Mouse (Mus musculus): ENCODE measurements at regions not wholly inside any gene's neighbourhood (a gene's known extent, or its start where the extent isn't known, plus 50 kb on each side); places are given as distances from the start of the nearest gene placed in this dataset.

DNA sequence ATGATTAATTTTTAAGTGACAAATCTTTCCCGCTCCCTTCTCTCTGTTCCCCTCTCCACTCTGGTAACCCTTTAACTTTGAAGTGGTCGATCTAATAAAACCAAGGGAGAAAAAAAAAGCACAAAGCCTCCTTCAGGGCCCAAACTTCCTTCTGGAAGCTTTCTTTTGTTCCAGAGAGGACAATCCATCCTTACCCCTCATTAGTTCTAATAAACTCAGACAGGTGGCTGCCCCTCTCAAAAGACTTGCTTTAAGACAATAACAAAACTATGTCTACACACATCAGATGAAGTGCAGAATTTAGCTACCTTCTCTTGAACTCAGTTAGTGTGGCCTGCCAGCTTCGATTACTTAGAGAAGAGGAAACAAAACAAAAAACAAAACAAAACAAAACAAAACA lies 94.6 kb upstream of the Fat1 start:
- Histone ChIP-seq H3K4me2 (replicated peaks) (no peak overlapping the region), H3K4me3 (replicated peaks; ENCODE audit: low read length) (no peak overlapping the region), H3K9ac (no peak overlapping the region), H3K9me3 (ENCODE audit: control insufficient read depth, low read length) (no peaks in the 10 kb centered on the region), H3K27me3 (ENCODE audit: control insufficient read depth, insufficient read depth, low read length) (no peaks in the 10 kb centered on the region), H3K36me3 (replicated peaks; ENCODE audit: control insufficient read depth, insufficient read depth) (no peaks in the 10 kb centered on the region), H3K4me1 (replicated peaks; ENCODE audit: control insufficient read depth, insufficient read depth, low read length) (peaks cover 5% of the 10 kb centered on the region; the same call in 1 of the 2 replicates), H3K27ac (no peak overlapping the region)
- 38% methylated on average over 3 of the region's 3 CpGs for WGBS
- ATAC-seq (ENCODE audit: low FRiP score) (no peak), DNase-seq (ENCODE audit: low spot score) (no peak)

DNA sequence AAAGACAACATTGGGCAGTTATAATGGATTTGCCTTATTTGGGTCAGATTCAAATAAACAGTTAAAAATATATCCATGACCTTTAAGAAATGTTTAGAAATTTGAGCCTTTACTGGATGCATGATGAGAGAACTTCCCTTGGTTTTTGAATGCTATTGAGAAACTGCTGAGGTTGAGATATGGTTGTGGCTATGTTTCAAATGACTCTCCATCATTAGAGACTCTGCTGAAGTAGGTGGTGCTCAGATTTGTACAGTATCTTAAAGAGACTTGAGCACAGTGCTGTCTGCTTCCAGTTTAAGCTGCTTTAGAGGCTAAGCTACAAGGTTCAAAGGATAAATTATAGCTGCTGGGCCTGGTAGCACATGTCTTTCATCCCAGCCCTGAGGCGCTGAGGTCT lies 90.9 kb upstream of the Fat1 start:
- H3K9ac ChIP-seq = no peak overlapping the region
- DNase-seq (ENCODE audit: low spot score) = no peak
- peaks cover 4% of the 10 kb centered on the region; the same call in 1 of the 2 replicates for H3K4me1 ChIP-seq (replicated peaks; ENCODE audit: control insufficient read depth, insufficient read depth, low read length)
- no peak overlapping the region for H3K27ac ChIP-seq
- 93% methylated on average over 1 of the region's 1 CpGs for WGBS
- H3K27me3 ChIP-seq (ENCODE audit: control insufficient read depth, insufficient read depth, low read length) = no peaks in the 10 kb centered on the region
- no peak overlapping the region for H3K4me2 ChIP-seq (replicated peaks)
- H3K36me3 ChIP-seq (replicated peaks; ENCODE audit: control insufficient read depth, insufficient read depth) = no peaks in the 10 kb centered on the region
- H3K9me3 ChIP-seq (ENCODE audit: control insufficient read depth, low read length) = no peaks in the 10 kb centered on the region
- no peak for ATAC-seq (ENCODE audit: low FRiP score)
- H3K4me3 ChIP-seq (replicated peaks; ENCODE audit: low read length) = no peak overlapping the region

DNA sequence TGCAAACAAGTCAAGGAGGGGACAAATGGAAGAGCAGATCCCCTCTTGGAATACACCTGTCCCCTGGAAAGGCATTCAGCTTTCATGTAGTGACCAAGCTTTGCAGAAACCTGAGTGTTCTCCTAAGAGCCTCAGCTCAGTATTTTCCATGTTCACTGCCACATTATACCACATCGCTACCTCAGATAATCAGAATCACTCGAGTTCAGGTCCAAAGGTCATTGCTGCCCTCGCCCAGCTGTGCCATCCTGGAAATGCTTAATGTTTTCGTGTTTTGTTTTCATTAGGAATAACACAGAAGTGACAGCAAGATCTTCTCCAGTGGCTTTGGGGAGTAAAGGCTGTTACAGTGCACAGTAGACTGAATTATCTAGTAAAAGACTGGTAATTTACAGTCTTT lies 83.0 kb upstream of the Fat1 start:
- 79% methylated on average over 4 of the region's 4 CpGs for WGBS
- no peak for ATAC-seq (ENCODE audit: low FRiP score)

DNA sequence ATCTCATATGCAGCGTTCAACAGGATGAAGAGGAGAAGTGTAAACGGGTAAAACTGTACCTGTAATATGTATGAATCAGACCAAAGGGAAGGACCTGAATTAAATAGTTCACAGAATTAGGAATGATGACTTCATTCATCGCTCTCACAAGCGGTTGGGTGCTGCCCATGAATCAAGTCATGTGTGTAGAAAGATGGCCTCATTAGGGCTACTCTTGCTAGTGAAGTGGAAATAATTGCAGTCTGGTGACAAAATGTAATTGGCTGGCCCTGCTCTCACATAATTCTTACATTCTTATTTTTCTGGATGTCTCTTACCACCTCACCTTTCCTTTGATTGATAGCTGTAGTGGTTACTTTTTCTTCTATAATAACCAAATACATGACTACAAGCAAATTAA lies 80.1 kb upstream of the Fat1 start:
- 85% methylated on average over 4 of the region's 4 CpGs for WGBS
- ATAC-seq (ENCODE audit: low FRiP score) (no peak), DNase-seq (ENCODE audit: low spot score) (no peak)
- no peaks in the 10 kb centered on the region for H3K36me3 ChIP-seq (replicated peaks; ENCODE audit: control insufficient read depth, insufficient read depth)
- no peaks in the 10 kb centered on the region for H3K9me3 ChIP-seq (ENCODE audit: control insufficient read depth, low read length)
- H3K4me3 ChIP-seq (replicated peaks; ENCODE audit: low read length) = no peak overlapping the region
- no peak overlapping the region for H3K9ac ChIP-seq
- H3K27me3 ChIP-seq (ENCODE audit: control insufficient read depth, insufficient read depth, low read length) = no peaks in the 10 kb centered on the region
- H3K4me2 ChIP-seq (replicated peaks) = no peak overlapping the region
- no peak overlapping the region for H3K27ac ChIP-seq
- H3K4me1 ChIP-seq (replicated peaks; ENCODE audit: control insufficient read depth, insufficient read depth, low read length) = no peaks in the 10 kb centered on the region

More for the DNA sequence above, 83.0 kb upstream of the Fat1 start:
- Histone ChIP-seq H3K9ac (no peak overlapping the region), H3K36me3 (replicated peaks; ENCODE audit: control insufficient read depth, insufficient read depth) (no peaks in the 10 kb centered on the region), H3K9me3 (ENCODE audit: control insufficient read depth, low read length) (no peaks in the 10 kb centered on the region), H3K4me2 (replicated peaks) (no peak overlapping the region), H3K4me1 (replicated peaks; ENCODE audit: control insufficient read depth, insufficient read depth, low read length) (no peaks in the 10 kb centered on the region), H3K27ac (no peak overlapping the region), H3K27me3 (ENCODE audit: control insufficient read depth, insufficient read depth, low read length) (no peaks in the 10 kb centered on the region), H3K4me3 (replicated peaks; ENCODE audit: low read length) (no peak overlapping the region)
- DNase-seq (ENCODE audit: low spot score) = no peak

DNA sequence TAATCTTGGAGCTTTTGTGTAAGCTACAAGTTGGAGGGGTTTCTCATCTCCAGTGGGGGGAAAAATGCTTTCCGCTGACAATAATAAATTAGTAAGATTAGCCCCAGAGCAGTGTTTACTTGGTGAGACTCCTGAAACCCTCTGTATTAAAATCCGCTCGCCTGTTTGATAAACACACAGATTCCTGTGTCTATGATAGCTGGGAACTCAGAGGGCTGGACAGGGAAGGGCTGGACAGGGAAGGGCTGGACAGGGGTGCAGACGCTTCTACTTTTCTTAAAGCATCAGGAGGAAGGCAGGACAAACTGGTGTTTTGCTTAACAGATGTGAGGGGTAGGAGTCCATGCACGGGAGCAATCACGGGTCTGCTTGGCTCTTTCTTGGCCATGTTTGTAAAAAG lies 68.0 kb upstream of the Fat1 start:
- ATAC-seq (ENCODE audit: low FRiP score) (no peak), DNase-seq (ENCODE audit: low spot score) (no peak)
- H3K4me3 ChIP-seq (replicated peaks; ENCODE audit: low read length) = no peak overlapping the region
- H3K36me3 ChIP-seq (replicated peaks; ENCODE audit: control insufficient read depth, insufficient read depth) = no peaks in the 10 kb centered on the region
- H3K27me3 ChIP-seq (ENCODE audit: control insufficient read depth, insufficient read depth, low read length) = no peaks in the 10 kb centered on the region
- H3K27ac ChIP-seq = no peak overlapping the region
- 91% methylated on average over 6 of the region's 6 CpGs for WGBS
- no peak overlapping the region for H3K4me2 ChIP-seq (replicated peaks)
- H3K4me1 ChIP-seq (replicated peaks; ENCODE audit: control insufficient read depth, insufficient read depth, low read length) = no peaks in the 10 kb centered on the region
- no peak overlapping the region for H3K9ac ChIP-seq
- H3K9me3 ChIP-seq (ENCODE audit: control insufficient read depth, low read length) = no peaks in the 10 kb centered on the region

DNA sequence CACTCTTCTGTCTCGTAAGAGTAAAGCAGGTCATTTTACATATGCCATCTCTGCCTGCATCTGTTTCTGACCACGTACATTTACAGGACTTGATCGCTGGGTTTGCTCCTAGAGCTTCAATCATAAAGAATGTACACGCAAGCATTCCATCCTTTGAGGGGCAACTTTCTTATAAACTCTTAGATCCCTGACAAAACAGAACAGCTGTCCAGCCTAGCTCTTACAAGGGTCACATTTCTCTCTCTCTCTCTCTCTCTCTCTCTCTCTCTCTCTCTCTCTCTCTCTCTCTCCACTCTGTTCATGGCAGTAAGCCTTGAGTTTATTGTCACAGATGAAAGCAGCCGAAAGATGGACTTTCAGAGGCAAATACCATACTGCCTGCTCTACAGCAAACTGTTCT lies 67.6 kb upstream of the Fat1 start:
- DNase-seq (ENCODE audit: low spot score) (no peak), ATAC-seq (ENCODE audit: low FRiP score) (no peak)
- no peak overlapping the region for H3K27ac ChIP-seq
- H3K4me2 ChIP-seq (replicated peaks) = no peak overlapping the region
- no peaks in the 10 kb centered on the region for H3K9me3 ChIP-seq (ENCODE audit: control insufficient read depth, low read length)
- WGBS = 83% methylated on average over 5 of the region's 5 CpGs
- H3K4me3 ChIP-seq (replicated peaks; ENCODE audit: low read length) = no peak overlapping the region
- no peaks in the 10 kb centered on the region for H3K27me3 ChIP-seq (ENCODE audit: control insufficient read depth, insufficient read depth, low read length)
- no peaks in the 10 kb centered on the region for H3K4me1 ChIP-seq (replicated peaks; ENCODE audit: control insufficient read depth, insufficient read depth, low read length)
- H3K36me3 ChIP-seq (replicated peaks; ENCODE audit: control insufficient read depth, insufficient read depth) = no peaks in the 10 kb centered on the region
- no peak overlapping the region for H3K9ac ChIP-seq

DNA sequence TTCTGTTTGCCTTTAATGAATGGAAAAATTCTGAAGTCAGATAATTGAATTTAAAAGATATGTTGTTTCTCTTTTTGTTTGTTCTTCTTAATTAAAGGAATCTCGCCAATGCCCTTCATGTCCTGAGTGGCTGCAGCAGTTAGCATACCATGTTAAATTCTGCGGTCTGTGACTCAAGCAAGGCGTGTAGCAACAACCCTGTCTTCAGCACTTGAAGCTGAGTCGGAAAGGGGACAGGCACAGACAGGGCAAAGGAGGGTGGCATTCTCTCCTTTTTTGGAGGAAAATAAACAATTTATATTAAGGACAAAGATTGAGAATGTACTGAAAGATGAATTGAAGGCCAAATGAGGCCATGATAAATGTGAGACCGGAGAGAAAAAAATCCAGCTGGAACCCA lies 58.2 kb upstream of the Fat1 start:
- H3K36me3 ChIP-seq (replicated peaks; ENCODE audit: control insufficient read depth, insufficient read depth) = no peaks in the 10 kb centered on the region
- ATAC-seq (ENCODE audit: low FRiP score) (no peak), DNase-seq (ENCODE audit: low spot score) (no peak)
- 84% methylated on average over 5 of the region's 5 CpGs for WGBS
- no peaks in the 10 kb centered on the region for H3K4me1 ChIP-seq (replicated peaks; ENCODE audit: control insufficient read depth, insufficient read depth, low read length)
- H3K4me2 ChIP-seq (replicated peaks) = no peak overlapping the region
- no peak overlapping the region for H3K9ac ChIP-seq
- H3K27me3 ChIP-seq (ENCODE audit: control insufficient read depth, insufficient read depth, low read length) = no peaks in the 10 kb centered on the region
- H3K4me3 ChIP-seq (replicated peaks; ENCODE audit: low read length) = no peak overlapping the region
- H3K9me3 ChIP-seq (ENCODE audit: control insufficient read depth, low read length) = no peaks in the 10 kb centered on the region
- no peak overlapping the region for H3K27ac ChIP-seq

DNA sequence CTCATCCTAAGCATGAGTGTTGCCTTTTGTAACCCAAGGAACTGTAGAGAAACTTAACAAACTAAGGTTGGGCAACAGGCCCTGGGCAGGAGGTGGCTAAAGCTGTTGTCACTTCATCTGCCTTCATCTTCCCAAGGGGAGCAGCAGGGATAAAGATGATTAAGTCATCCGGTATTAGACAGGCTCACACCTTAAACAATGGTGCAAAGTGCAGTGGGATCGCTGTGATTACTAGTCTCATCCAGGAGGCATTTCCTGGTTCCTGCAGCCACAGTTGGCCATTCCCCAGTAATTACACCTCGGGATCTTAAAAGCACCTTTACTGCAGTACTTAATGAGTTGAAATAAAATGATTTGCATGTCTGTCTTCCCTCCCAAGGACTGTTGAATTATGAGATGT lies 57.0 kb upstream of the Fat1 start:
- no peak overlapping the region for H3K4me3 ChIP-seq (replicated peaks; ENCODE audit: low read length)

DNA sequence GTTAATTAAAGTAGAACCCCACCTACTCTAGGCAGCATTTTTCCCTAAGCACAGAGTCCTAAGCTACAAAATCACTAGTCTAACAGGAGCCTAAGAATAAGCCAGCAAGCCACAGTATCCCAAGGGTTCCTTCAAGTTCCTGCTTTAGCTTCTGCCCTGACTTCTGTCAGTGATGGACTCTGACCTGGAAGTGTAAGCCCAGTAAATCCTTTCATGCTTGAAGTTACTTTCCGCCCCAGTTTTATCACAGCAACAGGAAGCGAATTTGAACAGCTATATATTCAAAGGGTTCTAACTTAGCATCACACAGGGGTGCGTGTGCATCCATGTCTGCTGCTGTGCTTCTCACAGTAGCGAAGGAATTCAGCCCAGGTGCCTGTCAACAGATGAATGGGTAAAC lies 56.1 kb upstream of the Fat1 start:
- Histone ChIP-seq H3K36me3 (replicated peaks; ENCODE audit: control insufficient read depth, insufficient read depth) (no peaks in the 10 kb centered on the region), H3K4me1 (replicated peaks; ENCODE audit: control insufficient read depth, insufficient read depth, low read length) (no peaks in the 10 kb centered on the region), H3K27me3 (ENCODE audit: control insufficient read depth, insufficient read depth, low read length) (no peaks in the 10 kb centered on the region), H3K4me2 (replicated peaks) (no peak overlapping the region), H3K4me3 (replicated peaks; ENCODE audit: low read length) (no peak overlapping the region), H3K9me3 (ENCODE audit: control insufficient read depth, low read length) (no peaks in the 10 kb centered on the region), H3K9ac (no peak overlapping the region), H3K27ac (no peak overlapping the region)
- DNase-seq (ENCODE audit: low spot score) (no peak), ATAC-seq (ENCODE audit: low FRiP score) (no peak)
- WGBS = 82% methylated on average over 4 of the region's 4 CpGs

More for the DNA sequence above, 57.0 kb upstream of the Fat1 start:
- Histone ChIP-seq H3K9me3 (ENCODE audit: control insufficient read depth, low read length) (no peaks in the 10 kb centered on the region), H3K27me3 (ENCODE audit: control insufficient read depth, insufficient read depth, low read length) (no peaks in the 10 kb centered on the region), H3K4me2 (replicated peaks) (no peak overlapping the region), H3K27ac (no peak overlapping the region), H3K4me1 (replicated peaks; ENCODE audit: control insufficient read depth, insufficient read depth, low read length) (no peaks in the 10 kb centered on the region), H3K36me3 (replicated peaks; ENCODE audit: control insufficient read depth, insufficient read depth) (no peaks in the 10 kb centered on the region), H3K9ac (no peak overlapping the region)
- 71% methylated on average over 3 of the region's 3 CpGs for WGBS
- DNase-seq (ENCODE audit: low spot score) (no peak), ATAC-seq (ENCODE audit: low FRiP score) (no peak)

DNA sequence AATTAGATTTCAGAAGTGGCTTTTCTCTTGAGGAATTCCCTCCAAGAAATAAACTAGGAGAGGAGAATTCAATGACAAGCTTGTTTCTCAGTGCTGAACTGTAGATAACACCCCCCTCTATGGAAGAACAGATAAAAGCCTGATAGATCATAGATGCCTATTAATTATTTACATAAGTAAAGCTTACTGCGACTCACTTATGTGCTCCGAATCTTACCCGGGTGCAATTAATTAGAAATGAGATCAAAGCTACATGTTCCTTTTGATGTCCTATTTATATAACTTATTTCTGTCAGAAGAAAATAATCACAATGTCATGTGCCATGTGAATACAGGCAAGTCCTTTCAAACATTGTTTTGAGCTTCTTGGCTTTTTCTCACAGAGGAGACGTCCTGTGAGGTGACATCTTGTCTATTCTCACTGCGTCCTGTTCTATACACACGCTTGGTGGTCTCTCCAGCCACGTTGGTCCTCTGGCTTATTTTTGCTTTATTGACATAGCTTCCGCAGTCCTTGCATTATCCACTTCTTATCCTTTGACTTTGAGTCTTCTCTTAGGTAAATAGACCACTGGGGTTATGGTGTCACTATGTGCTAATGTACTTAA lies 50.7 kb upstream of the Fat1 start:
- 76% methylated on average over 8 of the region's 8 CpGs for WGBS
- H3K9me3 ChIP-seq (ENCODE audit: control insufficient read depth, low read length) = no peaks in the 10 kb centered on the region
- H3K27ac ChIP-seq = no peak overlapping the region
- no peaks in the 10 kb centered on the region for H3K27me3 ChIP-seq (ENCODE audit: control insufficient read depth, insufficient read depth, low read length)
- DNase-seq (ENCODE audit: low spot score) = no peak
- H3K4me1 ChIP-seq (replicated peaks; ENCODE audit: control insufficient read depth, insufficient read depth, low read length) = no peaks in the 10 kb centered on the region
- ATAC-seq (ENCODE audit: low FRiP score) = no peak
- H3K36me3 ChIP-seq (replicated peaks; ENCODE audit: control insufficient read depth, insufficient read depth) = no peaks in the 10 kb centered on the region
- H3K4me2 ChIP-seq (replicated peaks) = no peak overlapping the region
- no peak overlapping the region for H3K9ac ChIP-seq
- H3K4me3 ChIP-seq (replicated peaks; ENCODE audit: low read length) = no peak overlapping the region
